Mouse (Mus musculus) bone marrow macrophage, adult 2 months (primary cell): ENCODE measurements at regions not wholly inside any gene's neighbourhood (a gene's known extent, or its start where the extent isn't known, plus 50 kb on each side); places are given as distances from the start of the nearest gene placed in this dataset.

Experiments used
- CTCF ChIP-seq: IDR thresholded peaks from 2 replicates; pipeline ENCODE4 v1.5.1; 2012; ENCODE audit warnings: low read depth, mild to moderate bottlenecking, low read length, moderate library complexity
- POLR2A ChIP-seq: IDR thresholded peaks from 2 replicates; pipeline ENCODE4 v1.6.1; 2012; ENCODE audit warnings: mild to moderate bottlenecking, low read depth, low read length, borderline replicate concordance

- TF ChIP-seq CTCF (no peak), POLR2A (no peak)
Measured at GRCm38 (mm10) chr14:61986203-61986602, 306.2 kb upstream of the Rnaseh2b start.
